Mouse (Mus musculus) ES-E14 (cell line): ENCODE results near the gene Zfp113.

Experiments
- CHD2 ChIP-seq: IDR thresholded peaks from 2 replicates; pipeline ENCODE4 v1.6.1; 2014; ENCODE audit warnings: mild to moderate bottlenecking, low read depth, low read length, inconsistent platforms
- ZC3H11A ChIP-seq: IDR thresholded peaks from 2 replicates; pipeline ENCODE4 v1.6.1; 2012; ENCODE audit warnings: low read depth, mild to moderate bottlenecking, inconsistent platforms, low read length, borderline replicate concordance
- ZNF384 ChIP-seq: IDR thresholded peaks from 2 replicates; pipeline ENCODE4 v1.6.1; 2012; ENCODE audit warnings: low read depth, low read length, inconsistent platforms

DNA sequence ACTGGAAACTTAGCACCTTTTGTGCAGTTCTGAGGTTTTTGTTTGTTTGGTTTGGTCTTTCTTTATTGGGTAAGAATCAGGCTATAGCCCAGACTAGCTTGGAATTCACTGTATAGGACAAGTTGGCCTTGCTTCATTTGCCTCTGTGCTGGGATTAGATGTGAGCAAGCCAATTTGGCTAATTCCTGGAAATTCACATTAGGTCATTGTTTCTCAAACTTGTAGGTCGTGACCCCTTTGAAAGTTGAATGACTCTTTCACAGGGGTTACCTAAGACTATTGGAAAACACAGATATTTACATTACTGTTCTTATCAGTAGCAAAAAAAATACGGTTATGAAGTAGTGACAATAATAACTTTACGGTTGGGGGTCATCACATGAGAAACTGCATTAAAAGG lies 1.2 kb downstream of the Zfp113 start:
- no peak for TF ChIP-seq ZNF384
- TF ChIP-seq CHD2 = no peak
- no peak for TF ChIP-seq ZC3H11A
